Comparison of ENCODE assay signal across 16 mouse cellular contexts in the genomic region with DNA sequence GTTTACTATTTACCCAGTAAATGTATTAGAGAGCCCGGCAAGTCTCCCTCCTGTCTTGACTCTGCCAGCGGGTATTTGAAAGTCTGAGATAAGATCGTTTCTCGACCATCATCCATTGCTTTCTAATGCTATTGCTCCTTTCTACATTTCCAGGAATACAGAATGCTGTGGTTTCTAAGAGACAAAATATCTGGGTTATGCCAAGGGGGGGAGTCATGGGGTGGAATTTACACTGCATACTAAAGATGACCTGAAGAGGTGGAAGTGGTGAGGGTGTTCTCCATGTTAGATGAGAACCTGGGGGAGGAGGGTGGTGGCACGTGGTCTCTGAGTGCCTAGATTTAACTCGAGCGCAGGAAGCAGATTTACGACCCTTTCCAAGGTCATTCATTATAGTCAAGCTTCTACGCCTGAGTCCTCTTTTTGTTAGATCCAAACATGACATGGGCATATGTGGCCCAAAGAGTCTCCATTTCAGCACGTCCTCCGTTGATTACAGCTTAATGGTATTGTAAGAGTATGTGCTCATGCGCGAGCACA. TPM values are rescaled to one million over a fixed set of nuclear protein-coding genes. Genes with fewer than 3 reads are reported as not detected.
DNase-seq lines count a peak whose midpoint lies in the region; ATAC-seq and TF ChIP-seq lines count a peak whose summit lies in the region.
"Had no signal": no experiment of that assay in that cellular context is flagged by ENCODE, and none has a peak within 500 bp of the region (broad histone marks: within the 10 kb centered on the region; RNA-seq: fewer than 3 reads in every experiment).

No protein-coding gene starts in this region.

- no peaks in the 10 kb centered on the region for H3K36me3 ChIP-seq in lung, postnatal 0 days (ENCODE audit: insufficient read depth, low read length)
- no peaks in the 10 kb centered on the region for H3K36me3 ChIP-seq in hindbrain, postnatal 0 days (ENCODE audit: insufficient read depth, low read length)
- H3K36me3 ChIP-seq: hindbrain, embryonic 13.5 days; midbrain, embryonic 15.5 days; stomach, embryonic 15.5 days had no signal

- H3K27me3 ChIP-seq in lung, postnatal 0 days (replicated peaks; ENCODE audit: insufficient read depth, low read length): no peaks in the 10 kb centered on the region
- H3K27me3 ChIP-seq in hindbrain, postnatal 0 days (ENCODE audit: insufficient read depth, low read length): no peaks in the 10 kb centered on the region
- H3K27me3 ChIP-seq: hindbrain, embryonic 13.5 days; midbrain, embryonic 15.5 days; stomach, embryonic 15.5 days had no signal

- intact Hi-C loops in gastrocnemius, adult 2 months (cut with DNase I): no loop called here

- no peak for DNase-seq in gastrocnemius, adult 2 months
- DNase-seq in gastrocnemius, adult 8-10 months (ENCODE audit: low spot score in 2 of 2): no peak
- DNase-seq in lung, postnatal 0 days (ENCODE audit: low spot score): peak; percentile 30
- DNase-seq in lung, postnatal 36 days: no peak
- peak; percentile 65 for DNase-seq in induced T-regulatory cell, adult 2 months (ENCODE audit: low read depth)
- no peak for DNase-seq in layer of hippocampus, postnatal 25 days (ENCODE audit: extremely low spot score in 1 of 2, low spot score in 1 of 2)
- DNase-seq in hindbrain, postnatal 0 days (ENCODE audit: low spot score): no peak
- DNase-seq: cerebellum, adult 9-11 months; kidney, adult 11 months; thymus, postnatal 14 days had no signal

- H3K4me2 ChIP-seq in lung, postnatal 0 days (replicated peaks; ENCODE audit: low read depth, low read length): no peak overlapping the region
- H3K4me2 ChIP-seq in hindbrain, postnatal 0 days (ENCODE audit: low read depth, low read length): no peak overlapping the region
- H3K4me2 ChIP-seq: hindbrain, embryonic 13.5 days had no signal

- no peak for ATAC-seq in lung, postnatal 0 days
- ATAC-seq in hindbrain, postnatal 0 days: no peak
- ATAC-seq: forebrain, embryonic 16.5 days; midbrain, embryonic 15.5 days had no signal

- peaks cover 33% of the 10 kb centered on the region for H3K4me1 ChIP-seq in lung, postnatal 0 days (ENCODE audit: insufficient read depth, low read depth, low read length)
- peaks cover 10% of the 10 kb centered on the region for H3K4me1 ChIP-seq in hindbrain, postnatal 0 days (ENCODE audit: insufficient read depth, low read length)

- no peak overlapping the region for H3K9ac ChIP-seq in lung, postnatal 0 days (replicated peaks; ENCODE audit: low read depth)
- no peak overlapping the region for H3K9ac ChIP-seq in hindbrain, postnatal 0 days (replicated peaks; ENCODE audit: low read length)
- H3K9ac ChIP-seq: hindbrain, embryonic 13.5 days; liver, embryonic 14.5 days; midbrain, embryonic 15.5 days; stomach, embryonic 15.5 days had no signal

- peak overlapping the region; percentile 98; the same call in 1 of the 2 replicates for H3K27ac ChIP-seq in gastrocnemius, adult 2 months
- H3K27ac ChIP-seq in lung, postnatal 0 days (ENCODE audit: low read length): peak overlapping the region; percentile 11; the same call in 1 of the 2 replicates
- no peak overlapping the region for H3K27ac ChIP-seq in hindbrain, postnatal 0 days
- H3K27ac ChIP-seq: hindbrain, embryonic 13.5 days; liver, embryonic 14.5 days; midbrain, embryonic 15.5 days had no signal

- no peaks in the 10 kb centered on the region for H3K9me3 ChIP-seq in lung, postnatal 0 days (ENCODE audit: low read length)
- H3K9me3 ChIP-seq in hindbrain, postnatal 0 days (ENCODE audit: low read length): no peaks in the 10 kb centered on the region
- H3K9me3 ChIP-seq: hindbrain, embryonic 13.5 days; midbrain, embryonic 15.5 days; stomach, embryonic 15.5 days had no signal

- no peak for TF ChIP-seq CTCF in gastrocnemius, adult 2 months (IDR thresholded peaks at IDR 0.05)
- TF ChIP-seq CTCF in lung, postnatal 0 days (IDR thresholded peaks at IDR 0.05): no peak
- no peak for TF ChIP-seq CTCF in hindbrain, postnatal 0 days (IDR thresholded peaks at IDR 0.05; ENCODE audit: low read depth)

- no peak overlapping the region for H3K4me3 ChIP-seq in gastrocnemius, adult 2 months
- no peak overlapping the region for H3K4me3 ChIP-seq in lung, postnatal 0 days (ENCODE audit: low read depth, low read length)
- H3K4me3 ChIP-seq in hindbrain, postnatal 0 days (ENCODE audit: low read length): no peak overlapping the region
- H3K4me3 ChIP-seq: erythroblast, embryonic 14.5 days; hindbrain, embryonic 13.5 days; midbrain, embryonic 15.5 days; stomach, embryonic 15.5 days had no signal

- peak; percentile 70 for TF ChIP-seq EP300 in lung, postnatal 0 days (IDR thresholded peaks at IDR 0.05)

- WGBS in lung, postnatal 0 days: 44% methylated on average over 13 of the region's 13 CpGs
- WGBS in hindbrain, postnatal 0 days: 76% methylated on average over 13 of the region's 13 CpGs

RNA-seq across cellular contexts. Expression of gene Fos, which starts 16.7 kb away (rescaled TPM):
- 1 to 10 TPM; 3.6 to 8.7 TPM for total RNA-seq in gastrocnemius, adult 2 months (2021)
- total RNA-seq in gastrocnemius, adult 8-10 months (2022): 10 to 100 TPM in 2 of 4 experiments, 1 to 10 TPM in 2; 5.6 to 26.9 (median 8.4) TPM
- 30.8 and 33.8 TPM in 2 replicates for polyA plus RNA-seq in lung, postnatal 0 days (2015; fragmentation: Nextera tagmentation; extraction: Ambion mirVana)
- 10 to 100 TPM; 10.7 to 13.9 TPM for total RNA-seq in layer of hippocampus, postnatal 25 days (2021)
- 20.7 and 23.4 TPM in 2 replicates for total RNA-seq in hindbrain, postnatal 0 days (2014; rRNA removed)
- 12.1 and 13.5 TPM in 2 replicates for polyA plus RNA-seq in hindbrain, postnatal 0 days (2015; fragmentation: Nextera tagmentation; extraction: Ambion mirVana)

Comparison
In these comparisons a context has a peak if more than half of its experiments do, and no peak if none do; other contexts are left out.
1. DNase-seq: peak in lung, postnatal 0 days (single experiment) and induced T-regulatory cell, adult 2 months (single experiment); none in gastrocnemius, adult 2 months (single experiment), gastrocnemius, adult 8-10 months (0 of 2), lung, postnatal 36 days (single experiment), layer of hippocampus, postnatal 25 days (0 of 2) and hindbrain, postnatal 0 days (single experiment).